Mouse (Mus musculus) kidney, postnatal 0 days (tissue): ENCODE data around the gene Cisd1. TPM values are rescaled to one million over a fixed set of nuclear protein-coding genes. Genes with fewer than 3 reads are reported as not detected.
A peak's percentile ranks its signal among the peaks of the same experiment; 100 is the strongest.

Experiments used
- ATAC-seq: fragments of 200-750 bp; cut with Nextera tagmentation; replicated peaks from 2 replicates; pipeline ENCODE4 v1.8.0; 2017; ENCODE audit warnings: low read depth, moderate number of reproducible peaks, moderate TSS enrichment, moderate library complexity; ENCODE audit not compliant: low FRiP score
- DNase-seq: peaks from one replicate; pipeline ENCODE4 v3.0.0-alpha.2; 2016; ENCODE audit warnings: low spot score
- H3K27ac ChIP-seq: fragments of 300-500 bp; sonication (generic); 2 replicates; pipeline ENCODE4 v1.5.1; 2014; ENCODE audit warnings: mild to moderate bottlenecking
- H3K27me3 ChIP-seq: fragments of 300-500 bp; sonication (generic); 2 replicates; pipeline ENCODE4 v1.6.1; 2014; ENCODE audit warnings: low read length, mixed read lengths; ENCODE audit not compliant: insufficient read depth
- H3K36me3 ChIP-seq: fragments of 300-500 bp; sonication (generic); 2 replicates; pipeline ENCODE4 v1.6.1; 2014; ENCODE audit warnings: low read length, mixed read lengths; ENCODE audit not compliant: insufficient read depth
- H3K4me1 ChIP-seq: fragments of 300-500 bp; sonication (generic); replicated peaks from 2 replicates; pipeline ENCODE4 v1.6.1; 2014; ENCODE audit warnings: antibody characterized with exemption, low read length, mixed read lengths; ENCODE audit not compliant: insufficient read depth
- H3K4me2 ChIP-seq: fragments of 300-500 bp; sonication (generic); 2 replicates; pipeline ENCODE4 v1.6.1; 2014; ENCODE audit warnings: mild to moderate bottlenecking, low read length, moderate library complexity, mixed read lengths
- H3K4me3 ChIP-seq: fragments of 300-500 bp; sonication (generic); replicated peaks from 2 replicates; pipeline ENCODE4 v1.5.1; 2014; ENCODE audit warnings: low read depth, low read length
- H3K9ac ChIP-seq: fragments of 300-500 bp; sonication (generic); 2 replicates; pipeline ENCODE4 v1.6.1; 2014; ENCODE audit warnings: low read depth, low read length
- H3K9me3 ChIP-seq: fragments of 300-500 bp; sonication (generic); replicated peaks from 2 replicates; pipeline ENCODE4 v1.6.1; 2016; ENCODE audit warnings: low read length, inconsistent platforms, mixed read lengths
- CTCF ChIP-seq: IDR thresholded peaks from 2 replicates; pipeline ENCODE4 v1.5.1; 2016; ENCODE audit warnings: antibody characterized with exemption, low read depth, mild to moderate bottlenecking, moderate library complexity
- WGBS: fragments of 180-500 bp; shearing (Covaris S2); extraction: QIAGEN DNeasy Blood & Tissue Kit; methylation state at CpG from one replicate; pipeline ENCODE4 v1.1.7; 2014; 5-methylcytosine and 5-hydroxymethylcytosine counted together
- polyA plus RNA-seq: library from polyadenylated mRNA; unstranded; fragments of >200 nt; fragmentation: Nextera tagmentation; extraction: Ambion mirVana; gene quantifications from 2 replicates; pipeline ENCODE4 v1.2.1, GENCODE M21; 2015

Gene Cisd1
- polyA plus RNA-seq, 1 experiment from 2014 or later = 300 TPM

GRCm38 (mm10) chr10:71306759-71307158, 38.0 kb downstream of the Cisd1 start:
- H3K9me3 ChIP-seq = no peaks in the 10 kb centered on the region
- 71% methylated on average over 6 of the region's 6 CpGs for WGBS
- no peak overlapping the region for H3K4me2 ChIP-seq

DNA sequence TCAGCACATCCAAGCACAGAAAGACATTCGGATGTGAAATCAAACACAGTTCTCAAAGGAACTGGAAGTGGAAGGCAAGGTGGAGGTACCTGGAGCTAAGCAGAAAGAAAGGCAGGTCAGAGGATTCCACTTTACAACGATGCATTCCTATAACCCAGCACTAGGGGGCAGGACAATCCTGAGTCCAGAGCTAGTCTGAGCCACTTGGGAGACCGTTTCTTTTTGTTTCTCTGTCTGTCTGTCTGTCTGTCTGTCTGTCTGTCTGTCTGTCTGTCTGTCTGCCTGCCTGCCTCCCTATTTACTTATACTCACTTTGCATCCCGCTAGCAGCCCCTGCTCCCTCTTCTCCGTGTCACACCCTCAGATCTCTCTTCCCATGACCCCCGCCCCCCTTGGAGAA, 38.6 kb downstream of the Cisd1 start:
- no peak overlapping the region for H3K9ac ChIP-seq
- H3K4me3 ChIP-seq = no peak overlapping the region
- peak overlapping the region; percentile 30; the same call in 1 of the 2 replicates for H3K4me2 ChIP-seq
- 29% methylated on average over 6 of the region's 6 CpGs for WGBS
- ATAC-seq (no peak), DNase-seq (peak; percentile 53)
- H3K36me3 ChIP-seq = no peaks in the 10 kb centered on the region
- H3K27ac ChIP-seq = no peak overlapping the region
- no peaks in the 10 kb centered on the region for H3K4me1 ChIP-seq
- no peaks in the 10 kb centered on the region for H3K27me3 ChIP-seq
- peak; percentile 71 for TF ChIP-seq CTCF
- H3K9me3 ChIP-seq = no peaks in the 10 kb centered on the region

More at GRCm38 (mm10) chr10:71306759-71307158, 38.0 kb downstream of the Cisd1 start:
- Histone ChIP-seq H3K36me3 (no peaks in the 10 kb centered on the region), H3K27me3 (no peaks in the 10 kb centered on the region), H3K4me1 (no peaks in the 10 kb centered on the region), H3K9ac (no peak overlapping the region), H3K27ac (no peak overlapping the region), H3K4me3 (no peak overlapping the region)
- DNase-seq = no peak
- no peak for ATAC-seq
- no peak for TF ChIP-seq CTCF

GRCm38 (mm10) chr10:71302490-71302889, 42.3 kb downstream of the Cisd1 start:
- Histone ChIP-seq H3K9ac (no peak overlapping the region), H3K27ac (no peak overlapping the region), H3K4me2 (no peak overlapping the region), H3K9me3 (no peaks in the 10 kb centered on the region), H3K36me3 (no peaks in the 10 kb centered on the region), H3K4me1 (no peaks in the 10 kb centered on the region), H3K4me3 (no peak overlapping the region), H3K27me3 (no peaks in the 10 kb centered on the region)
- peak; percentile 60 for TF ChIP-seq CTCF
- ATAC-seq = no peak
- DNase-seq = peak; percentile 64
- WGBS = 19% methylated on average over 5 of the region's 5 CpGs

DNA sequence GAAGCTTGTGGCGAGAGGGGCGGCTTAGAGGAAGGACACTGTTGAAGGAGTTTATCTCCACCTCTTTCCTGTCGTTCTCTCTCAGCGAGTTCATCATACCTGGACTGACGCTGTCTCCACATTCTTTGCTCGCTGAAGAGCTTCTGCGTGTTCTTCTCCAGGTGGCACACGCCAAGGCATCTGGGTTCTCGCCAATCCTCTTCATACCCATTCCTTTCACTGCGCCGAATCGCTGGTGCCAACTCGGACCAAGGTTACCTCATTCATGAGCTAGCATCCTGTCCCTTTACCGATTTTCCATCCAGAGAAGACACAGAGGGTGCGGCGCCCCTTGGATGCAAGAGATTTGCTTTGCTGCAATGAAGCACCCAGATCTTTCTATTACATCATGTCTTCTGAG, 44.6 kb downstream of the Cisd1 start:
- WGBS = 80% methylated on average over 16 of the region's 16 CpGs
- Histone ChIP-seq H3K4me2 (no peak overlapping the region), H3K4me3 (no peak overlapping the region), H3K9me3 (no peaks in the 10 kb centered on the region), H3K27ac (no peak overlapping the region), H3K4me1 (no peaks in the 10 kb centered on the region), H3K27me3 (no peaks in the 10 kb centered on the region), H3K9ac (no peak overlapping the region), H3K36me3 (no peaks in the 10 kb centered on the region)
- no peak for TF ChIP-seq CTCF
- DNase-seq (no peak), ATAC-seq (no peak)

- no peak for ATAC-seq
- no peak for DNase-seq
- no peak overlapping the region for H3K9ac ChIP-seq
- 0 out of 2 replicates have a peak, but pooled peaks cover 3% of the 10 kb centered on the region for H3K4me1 ChIP-seq
- TF ChIP-seq CTCF = peak; percentile 19; the same call in 1 of the 2 replicates
- H3K27me3 ChIP-seq = no peaks in the 10 kb centered on the region
- no peak overlapping the region for H3K27ac ChIP-seq
- no peak overlapping the region for H3K4me3 ChIP-seq
- no peaks in the 10 kb centered on the region for H3K36me3 ChIP-seq
- no peak overlapping the region for H3K4me2 ChIP-seq
- H3K9me3 ChIP-seq = no peaks in the 10 kb centered on the region
- WGBS = 61% methylated on average over 4 of the region's 4 CpGs
Measured at GRCm38 (mm10) chr10:71293245-71293644, 51.5 kb downstream of the Cisd1 start.

- no peak for TF ChIP-seq CTCF
- H3K9me3 ChIP-seq = no peaks in the 10 kb centered on the region
- H3K27ac ChIP-seq = no peak overlapping the region
- 0 out of 2 replicates have a peak, but pooled peaks cover 3% of the 10 kb centered on the region for H3K4me1 ChIP-seq
- ATAC-seq (peak; percentile 74), DNase-seq (peak; percentile 20)
- peak overlapping the region; percentile 15; the same call in 1 of the 2 replicates for H3K4me2 ChIP-seq
- no peak overlapping the region for H3K4me3 ChIP-seq
- no peaks in the 10 kb centered on the region for H3K27me3 ChIP-seq
- WGBS = 6% methylated on average over 10 of the region's 11 CpGs
- no peak overlapping the region for H3K9ac ChIP-seq
- H3K36me3 ChIP-seq = no peaks in the 10 kb centered on the region
Measured at GRCm38 (mm10) chr10:71292254-71292653, 52.5 kb downstream of the Cisd1 start.

DNA sequence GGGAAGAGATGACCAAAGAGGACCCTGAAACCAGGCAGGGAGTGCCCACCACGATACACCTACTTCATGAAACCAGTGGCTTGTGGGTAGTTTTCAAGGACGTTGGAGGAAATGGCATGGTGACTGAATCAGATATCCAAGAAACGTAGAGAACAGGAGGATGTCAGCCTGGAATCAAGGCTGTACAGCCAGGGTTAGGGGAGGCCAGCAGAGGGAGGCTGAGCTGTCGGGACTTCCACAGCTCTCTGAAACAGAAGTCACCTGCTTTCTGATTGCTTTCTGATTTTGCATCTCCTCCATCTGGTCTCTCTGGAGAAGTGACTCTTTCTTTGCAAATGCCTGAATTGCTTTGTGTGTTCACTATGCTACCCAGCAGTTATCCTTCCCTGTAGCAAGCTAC, 53.0 kb downstream of the Cisd1 start:
- peak; percentile 12 for DNase-seq
- H3K9ac ChIP-seq = no peak overlapping the region
- H3K9me3 ChIP-seq = no peaks in the 10 kb centered on the region
- TF ChIP-seq CTCF = 0 out of 2 replicates have a peak, but pooled peaks have one; percentile 10
- WGBS = 6% methylated on average over 4 of the region's 4 CpGs
- no peak overlapping the region for H3K4me3 ChIP-seq
- peak overlapping the region; percentile 15 for H3K4me2 ChIP-seq
- 0 out of 2 replicates have a peak, but pooled peaks cover 3% of the 10 kb centered on the region for H3K4me1 ChIP-seq
- H3K27me3 ChIP-seq = no peaks in the 10 kb centered on the region
- H3K36me3 ChIP-seq = no peaks in the 10 kb centered on the region
- H3K27ac ChIP-seq = no peak overlapping the region
- 0 out of 2 replicates have a peak, but pooled peaks have one; percentile 29 for ATAC-seq
